Mouse (Mus musculus) ES-E14 (cell line): ENCODE measurements around the gene Gm10283. TPM values are rescaled to one million over a fixed set of nuclear protein-coding genes. Genes with fewer than 3 reads are reported as not detected.
"Not testable (repeated sequence)": the region's sequence is repeated elsewhere in the genome, so short reads cannot be mapped to it uniquely, and the experiment has no call there.

ENCODE experiments used
- DNase-seq: peaks from one replicate; pipeline ENCODE4 v3.0.0-alpha.2; 2013; ENCODE audit warnings: low read depth, low spot score
- H3K27ac ChIP-seq: 2 replicates; pipeline ENCODE4 v1.5.1; 2012; ENCODE audit warnings: low read depth, mild to moderate bottlenecking, low read length, moderate library complexity, mixed read lengths; ENCODE audit not compliant: poor library complexity, insufficient read depth, severe bottlenecking
- H3K36me3 ChIP-seq: 2 replicates; pipeline ENCODE4 v1.6.1; 2012; ENCODE audit warnings: mild to moderate bottlenecking, low read length, moderate library complexity, mixed read lengths; ENCODE audit not compliant: control insufficient read depth, poor library complexity, insufficient read depth, severe bottlenecking
- H3K4me1 ChIP-seq, 2 experiments: fragments of 150-350 bp in 1 of 2; sonication (generic) in 1 of 2; 2 replicates each; pipeline ENCODE4 v1.6.1; 2012; ENCODE audit warnings: low read length in 2 of 2, mild to moderate bottlenecking in 1 of 2, mixed read lengths in 1 of 2; ENCODE audit not compliant: control insufficient read depth in 2 of 2, insufficient read depth in 2 of 2, poor library complexity in 1 of 2
- H3K4me3 ChIP-seq, 2 experiments: fragments of 150-350 bp in 1 of 2; sonication (generic) in 1 of 2; 2 replicates each; pipeline ENCODE4 v1.5.1; 2012; ENCODE audit warnings: low read length in 2 of 2, low read depth in 1 of 2, mild to moderate bottlenecking in 1 of 2, mixed read lengths in 1 of 2; ENCODE audit not compliant: insufficient read depth in 1 of 2, poor library complexity in 1 of 2, severe bottlenecking in 1 of 2
- H3K9ac ChIP-seq: 2 replicates; pipeline ENCODE4 v1.6.1; 2012; ENCODE audit warnings: low read depth, mild to moderate bottlenecking, low read length, mixed read lengths; ENCODE audit not compliant: poor library complexity, insufficient read depth, severe bottlenecking
- H3K9me3 ChIP-seq: fragments of 150-350 bp; sonication (generic); 2 replicates; pipeline ENCODE4 v1.6.1; 2012; ENCODE audit warnings: low read depth, mild to moderate bottlenecking, low read length; ENCODE audit not compliant: control insufficient read depth, insufficient read depth
- CHD2 ChIP-seq: IDR thresholded peaks from 2 replicates; pipeline ENCODE4 v1.6.1; 2014; ENCODE audit warnings: mild to moderate bottlenecking, low read depth, low read length, inconsistent platforms
- HCFC1 ChIP-seq: IDR thresholded peaks from 2 replicates; pipeline ENCODE4 v1.6.1; 2012; ENCODE audit warnings: low read length, inconsistent platforms, borderline replicate concordance; ENCODE audit not compliant: insufficient read depth
- MAFK ChIP-seq: IDR thresholded peaks from 2 replicates; pipeline ENCODE4 v1.6.1; 2014; ENCODE audit warnings: mild to moderate bottlenecking, low read depth, low read length, inconsistent platforms; ENCODE audit not compliant: insufficient read depth
- ZC3H11A ChIP-seq: IDR thresholded peaks from 2 replicates; pipeline ENCODE4 v1.6.1; 2012; ENCODE audit warnings: low read depth, mild to moderate bottlenecking, inconsistent platforms, low read length, borderline replicate concordance
- ZNF384 ChIP-seq: IDR thresholded peaks from 2 replicates; pipeline ENCODE4 v1.6.1; 2012; ENCODE audit warnings: low read depth, low read length, inconsistent platforms
- in situ Hi-C, 2 experiments: fragments of 600-800 bp; cut with MboI; formaldehyde crosslinking; loops; one replicate each; pipeline ENCODE4 v1.15.1; 2025; ENCODE audit warnings: low sequenced_read_pairs in 2 of 2, inconsistent platforms in 1 of 2; ENCODE audit not compliant: unreplicated experiment in 2 of 2
- total RNA-seq: library from RNA; depleted of rRNA; stranded (reverse); fragments of 300-350 nt; gene quantifications from 2 replicates; pipeline ENCODE4 v1.2.3, GENCODE M21; 2012; rRNA removed

The Gm10283 gene
- total RNA-seq: not detected in 2 replicates

- TF ChIP-seq CHD2 (no peak), MAFK (no peak), ZNF384 (no peak), ZC3H11A (no peak), HCFC1 (no peak)
- H3K4me1 ChIP-seq: no peaks in the 10 kb centered on the region
- H3K9ac ChIP-seq: no peak within 1 kb of the TSS
- no peaks in the 10 kb centered on the region for H3K9me3 ChIP-seq
- H3K27ac ChIP-seq: no peak within 1 kb of the TSS
- no peak within 1 kb of the TSS for H3K4me3 ChIP-seq
- in situ Hi-C loops: loop anchor here (10.0 to 25.0 kb wide), 3 partner anchors 92 to 984 kb away; partner anchors contain the start of genes Cbr4 (in 1 of the 2) and Hpf1 (in 1 of the 2)
- DNase-seq: no peak
- H3K36me3 ChIP-seq: no peaks in the 10 kb centered on the region
These were observed at the start of gene Gm10283 for GRCm38 (mm10) chr8:60503098-60503497. TSS of gene Gm10283 (minus strand) at chr8:60503198.

GRCm38 (mm10) chr8:60534945-60535344 lies 31.9 kb upstream of the Gm10283 start:
- Histone ChIP-seq H3K4me3 (no peak overlapping the region), H3K9me3 (no peaks in the 10 kb centered on the region; the same call in 1 of the 2 replicates)
- no peak for TF ChIP-seq ZNF384
- TF ChIP-seq MAFK: no peak
- TF ChIP-seq HCFC1: no peak
- TF ChIP-seq ZC3H11A: no peak
- TF ChIP-seq CHD2: no peak

GRCm38 (mm10) chr8:60518286-60518685 lies 15.3 kb upstream of the Gm10283 start:
- H3K36me3 ChIP-seq: no peaks in the 10 kb centered on the region
- no peak overlapping the region for H3K9ac ChIP-seq
- DNase-seq: no peak
- in situ Hi-C loops: loop anchor here (25.0 kb wide), 2 partner anchors 369 to 969 kb away; partner anchors contain the start of genes Cbr4 (in 1 of the 2) and Hpf1 (in 1 of the 2)
- H3K9me3 ChIP-seq: no peaks in the 10 kb centered on the region
- H3K4me1 ChIP-seq: no peaks in the 10 kb centered on the region
- TF ChIP-seq ZNF384 (no peak; the same call in 1 of the 2 replicates), CHD2 (no peak), ZC3H11A (no peak), MAFK (no peak), HCFC1 (no peak)
- no peak overlapping the region for H3K4me3 ChIP-seq
- H3K27ac ChIP-seq: no peak overlapping the region

More at GRCm38 (mm10) chr8:60534945-60535344, 31.9 kb upstream of the Gm10283 start:
- Histone ChIP-seq H3K36me3 (no peaks in the 10 kb centered on the region), H3K4me1 (no peaks in the 10 kb centered on the region), H3K27ac (no peak overlapping the region), H3K9ac (no peak overlapping the region)
- DNase-seq: no peak
- in situ Hi-C loops: no loop called here

- H3K4me1 ChIP-seq: no peaks in the 10 kb centered on the region
- H3K9me3 ChIP-seq: no peaks in the 10 kb centered on the region
- H3K9ac ChIP-seq: peak within 1 kb of the TSS; percentile 69
- no peaks in the 10 kb centered on the region for H3K36me3 ChIP-seq
- DNase-seq: peak; percentile 57
- no peak within 1 kb of the TSS for H3K27ac ChIP-seq
- TF ChIP-seq ZC3H11A (peak; percentile 98), ZNF384 (no peak)
- in situ Hi-C loops: loop anchor here (10.0 to 25.0 kb wide), 3 partner anchors 89 to 981 kb away; partner anchors contain the start of genes Cbr4 (in 1 of the 2) and Hpf1 (in 1 of the 2)
- H3K4me3 ChIP-seq: peak within 1 kb of the TSS; percentile 67 to 72
These were observed 2.9 kb upstream of the Gm10283 start, which contains the start of gene Aadat for GRCm38 (mm10) chr8:60505653-60506521. TSS of gene Aadat (plus strand) at chr8:60505932.

- in situ Hi-C loops, H3K4me3 ChIP-seq, H3K9me3 ChIP-seq, H3K9ac ChIP-seq, H3K27ac ChIP-seq, DNase-seq, H3K36me3 ChIP-seq, H3K4me1 ChIP-seq: not testable (repeated sequence)
These were observed 8.0 kb downstream of the Gm10283 start for GRCm38 (mm10) chr8:60495046-60495445.
